Mouse (Mus musculus) lung, postnatal 4 days (tissue): ENCODE data around the gene Gm5726.
"Not testable (repeated sequence)": the region's sequence is repeated elsewhere in the genome, so short reads cannot be mapped to it uniquely, and the experiment has no call there.

Experiments used
- DNase-seq, 2 experiments: peaks; one replicate each; pipeline ENCODE4 v3.0.0; 2021

Gm5726 gene

GRCm38 (mm10) chr7:20545657-20546056 is at the start of gene Gm5726:
Gene Gm5726, minus strand, starts transcription at chr7:20545757.
- DNase-seq: not testable (repeated sequence)

- DNase-seq: not testable (repeated sequence)
Measured at GRCm38 (mm10) chr7:20576141-20576540, 30.6 kb upstream of the Gm5726 start, which contains the start of gene Gm4141. Gene Gm4141, minus strand, starts transcription at chr7:20576241.

GRCm38 (mm10) chr7:20533537-20533936 is 12.0 kb downstream of the Gm5726 start, which contains the start of gene Vmn1r104:
Gene Vmn1r104, plus strand, starts transcription at chr7:20533837.
- not testable (repeated sequence) for DNase-seq

- not testable (repeated sequence) for DNase-seq
Measured at GRCm38 (mm10) chr7:20510434-20510833, 35.1 kb downstream of the Gm5726 start, which contains the start of gene Vmn1r103. Gene Vmn1r103, minus strand, starts transcription at chr7:20510534.
